Mouse (Mus musculus) forebrain, postnatal 0 days (tissue): ENCODE measurements around the gene Itga7. TPM values are rescaled to one million over a fixed set of nuclear protein-coding genes. Genes with fewer than 3 reads are reported as not detected.

Experiments
- ATAC-seq: fragments of 200-750 bp; cut with Nextera tagmentation; 2 replicates; pipeline ENCODE4 v1.8.0; 2017; ENCODE audit warnings: mild to moderate bottlenecking, moderate library complexity
- DNase-seq: peaks from one replicate; pipeline ENCODE4 v3.0.0-alpha.2; 2015
- H3K27ac ChIP-seq: fragments of 300-500 bp; sonication (generic); 2 replicates; pipeline ENCODE4 v1.5.1; 2014; ENCODE audit warnings: low read depth, mild to moderate bottlenecking, antibody characterized with exemption, low read length, moderate library complexity, mixed read lengths
- H3K27me3 ChIP-seq: fragments of 300-500 bp; sonication (generic); 2 replicates; pipeline ENCODE4 v1.6.1; 2014; ENCODE audit warnings: mild to moderate bottlenecking, low read length, mixed read lengths; ENCODE audit not compliant: insufficient read depth
- H3K36me3 ChIP-seq: fragments of 300-500 bp; sonication (generic); 2 replicates; pipeline ENCODE4 v1.6.1; 2014; ENCODE audit warnings: mild to moderate bottlenecking, moderate library complexity; ENCODE audit not compliant: insufficient read depth
- H3K4me1 ChIP-seq: fragments of 300-500 bp; sonication (generic); 2 replicates; pipeline ENCODE4 v1.6.1; 2014; ENCODE audit warnings: antibody characterized with exemption; ENCODE audit not compliant: insufficient read depth
- H3K4me2 ChIP-seq: fragments of 300-500 bp; sonication (generic); 2 replicates; pipeline ENCODE4 v1.6.1; 2014; ENCODE audit warnings: low read depth, mild to moderate bottlenecking, moderate library complexity
- H3K4me3 ChIP-seq: fragments of 300-500 bp; sonication (generic); 2 replicates; pipeline ENCODE4 v1.5.1; 2014; ENCODE audit warnings: low read depth, low read length, mixed read lengths
- H3K9ac ChIP-seq: fragments of 300-500 bp; sonication (generic); 2 replicates; pipeline ENCODE4 v1.6.1; 2014; ENCODE audit warnings: mild to moderate bottlenecking
- H3K9me3 ChIP-seq: fragments of 300-500 bp; sonication (generic); 2 replicates; pipeline ENCODE4 v1.6.1; 2016; ENCODE audit warnings: low read length
- CTCF ChIP-seq: sonication (generic); IDR thresholded peaks from 2 replicates; pipeline ENCODE4 v1.5.1; 2016; ENCODE audit warnings: antibody characterized with exemption, control low read depth, low read depth
- WGBS: fragments of 180-500 bp; shearing (Covaris S2); extraction: QIAGEN DNeasy Blood & Tissue Kit; methylation state at CpG from one replicate; pipeline ENCODE4 v1.1.7; 2014; 5-methylcytosine and 5-hydroxymethylcytosine counted together
- polyA plus RNA-seq: library from polyadenylated mRNA; unstranded; fragments of >200 nt; fragmentation: Nextera tagmentation; extraction: Ambion mirVana; gene quantifications from 2 replicates; pipeline ENCODE4 v1.2.1, GENCODE M21; 2015
- total RNA-seq: library from RNA; depleted of rRNA; stranded (reverse); fragments of >200 nt; gene quantifications from 2 replicates; pipeline ENCODE4 v1.2.3, GENCODE M21; 2014

Gene Itga7
- total and polyA plus RNA-seq, 2 experiments from 2014 or later: 7.7 to 12.7 TPM

DNA sequence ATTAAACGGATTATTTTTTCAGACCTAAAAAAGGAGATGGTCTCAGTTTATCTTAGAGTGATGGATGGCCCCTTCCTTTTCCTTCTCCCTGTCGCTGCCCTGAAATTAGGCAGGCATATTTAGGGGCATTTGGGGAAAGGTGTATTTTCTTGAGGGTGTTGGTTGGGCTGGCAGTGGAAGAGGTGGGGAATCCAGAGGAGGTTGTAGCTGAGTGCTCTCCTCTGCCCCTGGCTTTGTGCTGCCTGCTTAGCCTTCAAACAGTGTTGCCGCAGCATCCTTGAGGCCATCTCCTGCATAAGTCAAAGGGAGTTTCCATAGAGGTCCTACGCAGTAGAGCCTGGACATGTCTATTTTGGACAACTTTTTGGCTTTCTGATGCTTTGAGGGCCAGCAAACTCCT lies 20.8 kb upstream of the Itga7 start:
- DNase-seq (no peak), ATAC-seq (no peak)
- Histone ChIP-seq H3K4me2 (no peak overlapping the region), H3K4me3 (no peak overlapping the region), H3K9me3 (no peaks in the 10 kb centered on the region), H3K27ac (peak overlapping the region; percentile 23; the same call in 1 of the 2 replicates), H3K4me1 (no peaks in the 10 kb centered on the region), H3K36me3 (0 out of 2 replicates have a peak, but pooled peaks cover 2% of the 10 kb centered on the region), H3K9ac (no peak overlapping the region), H3K27me3 (no peaks in the 10 kb centered on the region)
- 77% methylated on average over 4 of the region's 4 CpGs for WGBS
- no peak for TF ChIP-seq CTCF

DNA sequence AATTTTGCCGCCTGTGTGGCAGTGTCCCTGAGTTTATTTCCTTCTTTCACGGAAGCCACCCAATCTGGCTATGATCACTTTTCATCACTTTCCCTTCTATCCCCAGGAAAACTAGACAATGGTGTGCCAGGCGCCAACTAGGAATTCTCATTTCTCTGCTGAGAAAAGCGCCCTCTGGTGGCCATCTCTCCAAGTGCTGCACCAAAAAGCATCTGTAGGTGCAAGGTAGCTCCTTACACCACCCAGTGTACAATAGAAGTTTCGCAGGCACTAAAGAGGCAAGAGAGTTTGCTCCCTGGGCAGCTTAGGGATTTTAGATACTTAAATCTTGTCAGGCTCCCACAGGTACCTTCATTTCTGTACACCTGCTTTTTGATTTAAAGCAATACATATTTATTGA lies 20.4 kb upstream of the Itga7 start:
- H3K27ac ChIP-seq: peak overlapping the region; percentile 23; the same call in 1 of the 2 replicates
- no peak overlapping the region for H3K9ac ChIP-seq
- DNase-seq (peak; percentile 95), ATAC-seq (peak; percentile 62)
- no peaks in the 10 kb centered on the region for H3K27me3 ChIP-seq
- no peaks in the 10 kb centered on the region for H3K9me3 ChIP-seq
- no peak overlapping the region for H3K4me2 ChIP-seq
- WGBS: 4% methylated on average over 5 of the region's 5 CpGs
- peak; percentile 98 for TF ChIP-seq CTCF
- no peaks in the 10 kb centered on the region for H3K4me1 ChIP-seq
- H3K4me3 ChIP-seq: no peak overlapping the region
- H3K36me3 ChIP-seq: 0 out of 2 replicates have a peak, but pooled peaks cover 4% of the 10 kb centered on the region

DNA sequence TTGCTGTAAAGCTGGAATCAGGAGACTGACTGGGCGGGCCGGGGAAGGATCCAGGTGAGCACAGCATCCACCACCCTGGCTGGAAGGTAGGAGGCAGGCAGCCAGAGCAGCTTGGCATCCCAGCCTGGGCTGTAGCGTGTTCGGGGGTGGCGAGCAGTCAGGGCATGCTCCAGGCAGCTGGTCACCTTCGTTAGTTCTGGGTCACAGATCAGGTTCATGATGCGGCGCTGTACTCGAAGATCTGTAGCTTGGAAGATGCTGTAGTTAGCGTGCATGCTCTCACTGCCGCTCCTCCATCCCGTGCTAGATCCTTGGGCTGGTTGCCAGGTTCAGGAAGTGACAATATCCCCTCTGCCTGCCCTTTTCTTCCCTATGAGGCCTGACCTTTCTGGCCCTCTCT lies 19.9 kb upstream of the Itga7 start:
- Histone ChIP-seq H3K9ac (no peak overlapping the region), H3K36me3 (0 out of 2 replicates have a peak, but pooled peaks cover 4% of the 10 kb centered on the region), H3K4me1 (no peaks in the 10 kb centered on the region), H3K4me3 (no peak overlapping the region), H3K4me2 (no peak overlapping the region), H3K27me3 (no peaks in the 10 kb centered on the region), H3K9me3 (no peaks in the 10 kb centered on the region), H3K27ac (no peak overlapping the region; the same call in 1 of the 2 replicates)
- no peak for ATAC-seq
- 81% methylated on average over 12 of the region's 12 CpGs for WGBS
- TF ChIP-seq CTCF: no peak
- no peak for DNase-seq

DNA sequence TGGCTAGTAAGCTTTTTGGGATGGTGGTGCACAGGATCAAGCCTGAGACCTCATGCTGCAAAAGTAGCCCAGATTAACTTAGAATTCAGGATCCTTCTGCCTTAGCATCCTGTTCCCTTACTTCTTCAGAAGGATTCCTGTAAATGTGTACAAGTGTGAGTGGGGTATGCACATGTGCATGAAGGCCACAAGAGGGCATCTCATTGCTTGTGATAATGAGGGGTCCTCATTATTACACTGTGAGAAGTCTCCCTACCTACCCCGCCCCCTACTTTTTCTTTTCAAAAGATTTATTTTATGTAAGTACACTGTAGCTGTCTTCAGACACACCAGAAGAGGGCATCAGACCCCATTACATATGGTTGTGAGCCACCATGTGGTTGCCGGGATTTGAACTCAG lies 18.1 kb upstream of the Itga7 start:
- no peak overlapping the region for H3K27ac ChIP-seq
- ATAC-seq: no peak
- H3K27me3 ChIP-seq: no peaks in the 10 kb centered on the region
- no peak overlapping the region for H3K4me3 ChIP-seq
- WGBS: 88% methylated on average over 2 of the region's 2 CpGs
- no peak for DNase-seq
- no peak overlapping the region for H3K9ac ChIP-seq
- TF ChIP-seq CTCF: peak; percentile 37; the same call in 1 of the 2 replicates
- H3K4me2 ChIP-seq: no peak overlapping the region
- no peaks in the 10 kb centered on the region for H3K4me1 ChIP-seq
- 0 out of 2 replicates have a peak, but pooled peaks cover 7% of the 10 kb centered on the region for H3K36me3 ChIP-seq
- no peaks in the 10 kb centered on the region for H3K9me3 ChIP-seq

DNA sequence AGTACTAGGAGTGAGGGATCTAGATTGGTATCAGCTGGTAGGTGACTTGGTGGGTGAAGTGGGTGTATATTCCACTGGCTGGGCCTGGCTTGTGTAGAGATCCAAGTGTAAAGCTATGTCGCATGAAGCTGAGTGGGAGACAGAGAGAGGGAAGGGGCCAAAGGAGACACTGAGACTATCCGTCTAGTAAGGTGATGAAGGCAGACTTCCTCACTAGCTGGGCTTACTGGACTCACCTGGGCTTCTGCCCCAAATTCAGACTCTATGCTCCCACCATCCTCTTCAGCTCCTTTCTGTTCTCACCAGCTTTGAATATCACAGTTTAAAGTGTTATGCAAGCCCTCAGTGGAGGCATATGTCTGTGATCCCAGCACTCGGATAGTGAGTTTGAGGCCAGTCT lies 17.0 kb upstream of the Itga7 start:
- H3K4me3 ChIP-seq: no peak overlapping the region
- no peak for TF ChIP-seq CTCF
- H3K36me3 ChIP-seq: 0 out of 2 replicates have a peak, but pooled peaks cover 7% of the 10 kb centered on the region
- no peak overlapping the region for H3K4me2 ChIP-seq
- DNase-seq: no peak
- H3K9me3 ChIP-seq: no peaks in the 10 kb centered on the region
- WGBS: 96% methylated on average over 3 of the region's 3 CpGs
- no peak for ATAC-seq
- H3K27me3 ChIP-seq: no peaks in the 10 kb centered on the region
- no peaks in the 10 kb centered on the region for H3K4me1 ChIP-seq
- H3K9ac ChIP-seq: no peak overlapping the region
- H3K27ac ChIP-seq: no peak overlapping the region

DNA sequence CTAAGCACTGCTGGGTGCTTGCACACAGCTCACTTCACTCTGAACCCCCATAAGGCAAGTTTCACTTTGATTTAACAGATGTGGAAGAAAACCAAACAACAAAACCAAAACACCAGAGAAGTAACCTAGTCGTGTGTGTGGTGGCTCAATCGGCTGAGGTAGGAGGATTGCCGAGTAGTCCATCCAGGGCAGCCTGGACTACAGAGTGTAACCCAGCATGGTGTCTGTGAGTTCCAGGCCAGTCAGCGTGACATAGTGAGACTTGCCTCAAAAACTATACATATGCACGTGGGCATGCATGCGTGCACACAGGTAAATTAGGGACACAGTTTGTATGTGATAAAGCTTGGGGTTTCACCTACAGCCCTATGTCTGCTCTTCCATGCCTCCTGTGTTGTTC lies 16.2 kb upstream of the Itga7 start:
- no peaks in the 10 kb centered on the region for H3K27me3 ChIP-seq
- no peak overlapping the region for H3K4me2 ChIP-seq
- no peak overlapping the region for H3K9ac ChIP-seq
- no peak overlapping the region for H3K27ac ChIP-seq
- TF ChIP-seq CTCF: no peak
- H3K4me3 ChIP-seq: no peak overlapping the region
- no peak for ATAC-seq
- peaks cover 2% of the 10 kb centered on the region; the same call in 1 of the 2 replicates for H3K4me1 ChIP-seq
- 0 out of 2 replicates have a peak, but pooled peaks cover 7% of the 10 kb centered on the region for H3K36me3 ChIP-seq
- DNase-seq: no peak
- no peaks in the 10 kb centered on the region for H3K9me3 ChIP-seq
- 91% methylated on average over 6 of the region's 6 CpGs for WGBS

DNA sequence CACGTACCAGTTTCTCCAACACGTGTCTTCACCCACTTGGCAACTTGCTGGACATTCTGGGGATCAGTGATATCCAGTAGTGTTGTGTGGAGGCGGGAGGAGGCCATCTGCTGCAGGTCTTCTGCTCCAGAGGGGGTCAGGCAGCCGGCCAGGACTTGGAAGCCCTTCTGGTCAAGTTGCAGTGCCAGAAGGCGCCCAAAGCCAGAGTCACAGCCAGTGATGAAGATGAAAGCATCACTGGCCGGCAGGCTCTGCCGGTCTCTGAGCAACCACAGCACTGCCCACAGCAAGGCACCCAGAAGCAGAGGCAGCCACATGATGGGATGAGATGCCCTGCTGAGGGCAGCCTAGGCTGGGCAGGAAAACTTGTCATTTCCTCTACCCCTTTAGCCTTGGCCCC lies 15.4 kb upstream of the Itga7 start:
- DNase-seq (no peak), ATAC-seq (no peak)
- no peak overlapping the region for H3K4me2 ChIP-seq
- 0 out of 2 replicates have a peak, but pooled peaks cover 7% of the 10 kb centered on the region for H3K36me3 ChIP-seq
- TF ChIP-seq CTCF: no peak
- H3K4me3 ChIP-seq: no peak overlapping the region
- no peaks in the 10 kb centered on the region for H3K27me3 ChIP-seq
- H3K9ac ChIP-seq: no peak overlapping the region
- H3K27ac ChIP-seq: no peak overlapping the region
- H3K4me1 ChIP-seq: peaks cover 6% of the 10 kb centered on the region; the same call in 1 of the 2 replicates
- 72% methylated on average over 7 of the region's 7 CpGs for WGBS
- no peaks in the 10 kb centered on the region for H3K9me3 ChIP-seq
